Mouse (Mus musculus) heart, embryonic 10.5 days (tissue): ENCODE results near the gene Dhrs7. TPM values are rescaled to one million over a fixed set of nuclear protein-coding genes. Genes with fewer than 3 reads are reported as not detected.

Source experiments
- DNase-seq: peaks from one replicate; pipeline ENCODE4 v3.0.0-alpha.2; 2017; ENCODE audit warnings: low spot score
- H3K27ac ChIP-seq: fragments of 300-500 bp; sonication (generic); 2 replicates; pipeline ENCODE4 v1.5.1; 2016; ENCODE audit warnings: mild to moderate bottlenecking
- H3K27me3 ChIP-seq: fragments of 300-500 bp; sonication (generic); 2 replicates; pipeline ENCODE4 v1.6.1; 2016; ENCODE audit warnings: mild to moderate bottlenecking; ENCODE audit not compliant: poor library complexity, insufficient read depth, severe bottlenecking
- H3K36me3 ChIP-seq: fragments of 300-500 bp; sonication (generic); 2 replicates; pipeline ENCODE4 v1.6.1; 2016; ENCODE audit warnings: mild to moderate bottlenecking, moderate library complexity
- H3K4me1 ChIP-seq: fragments of 300-500 bp; sonication (generic); 2 replicates; pipeline ENCODE4 v1.6.1; 2016; ENCODE audit warnings: mild to moderate bottlenecking
- H3K4me3 ChIP-seq: fragments of 300-500 bp; sonication (generic); 2 replicates; pipeline ENCODE4 v1.5.1; 2016; ENCODE audit warnings: mild to moderate bottlenecking, moderate library complexity
- H3K9me3 ChIP-seq: fragments of 300-500 bp; sonication (generic); 2 replicates; pipeline ENCODE4 v1.6.1; 2016; ENCODE audit warnings: mild to moderate bottlenecking, moderate library complexity
- WGBS: fragments of 180-500 bp; shearing (Covaris S2); methylation state at CpG from one replicate; pipeline ENCODE4 v1.1.7; 2016; 5-methylcytosine and 5-hydroxymethylcytosine counted together
- polyA plus RNA-seq: library from polyadenylated mRNA; unstranded; fragments of >200 nt; fragmentation: Nextera tagmentation; extraction: Ambion mirVana; gene quantifications from 2 replicates; pipeline ENCODE4 v1.2.1, GENCODE M21; 2016

The Dhrs7 gene
- polyA plus RNA-seq, 1 experiment from 2014 or later, result 22.1 TPM

DNA sequence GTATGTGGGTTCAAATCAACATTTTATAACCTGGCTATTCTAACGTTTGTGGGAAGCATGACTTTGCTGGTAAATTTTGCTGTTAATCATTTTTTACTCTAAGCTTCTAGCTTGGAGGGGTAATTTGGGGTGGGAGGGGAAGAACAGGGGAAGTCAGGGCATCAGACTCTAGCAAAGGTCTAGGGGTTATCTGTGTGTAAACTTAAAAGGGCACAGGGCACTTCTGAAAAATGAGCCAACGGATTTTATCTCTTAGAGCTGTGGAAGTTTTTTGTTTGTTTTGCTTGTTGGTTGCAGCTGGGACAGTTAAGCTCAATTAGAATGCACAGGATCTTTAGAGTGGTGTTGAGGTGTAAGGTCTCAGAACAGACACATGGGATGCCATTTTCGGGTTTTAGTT, 26.7 kb downstream of the Dhrs7 start:
- WGBS, result 72% methylated on average over 3 of the region's 3 CpGs
- H3K4me3 ChIP-seq, result no peak overlapping the region
- no peak for DNase-seq
- H3K9me3 ChIP-seq, result no peaks in the 10 kb centered on the region
- no peaks in the 10 kb centered on the region for H3K4me1 ChIP-seq
- H3K27me3 ChIP-seq, result no peaks in the 10 kb centered on the region
- H3K27ac ChIP-seq, result no peak overlapping the region
- no peaks in the 10 kb centered on the region for H3K36me3 ChIP-seq

DNA sequence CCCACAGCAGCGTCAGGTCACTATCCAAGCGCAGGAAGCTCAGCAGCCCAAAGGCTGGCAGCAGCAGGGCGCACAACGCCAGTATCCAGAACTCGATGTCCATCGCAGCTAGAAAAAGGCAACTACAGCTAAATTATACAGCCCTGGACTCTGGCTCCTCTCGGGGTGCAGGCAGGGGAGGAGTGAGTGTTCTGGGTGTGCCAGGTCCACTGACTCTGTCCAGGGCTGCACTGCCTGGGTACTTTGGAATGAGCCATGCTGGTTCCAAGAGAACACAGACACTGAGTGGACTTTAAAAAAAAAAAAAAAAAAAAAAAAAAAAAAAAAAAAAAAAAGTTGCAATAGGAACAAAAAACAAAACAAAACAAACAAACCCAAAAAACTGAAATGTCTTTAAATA, 36.0 kb downstream of the Dhrs7 start:
- H3K27me3 ChIP-seq, result no peaks in the 10 kb centered on the region

DNA sequence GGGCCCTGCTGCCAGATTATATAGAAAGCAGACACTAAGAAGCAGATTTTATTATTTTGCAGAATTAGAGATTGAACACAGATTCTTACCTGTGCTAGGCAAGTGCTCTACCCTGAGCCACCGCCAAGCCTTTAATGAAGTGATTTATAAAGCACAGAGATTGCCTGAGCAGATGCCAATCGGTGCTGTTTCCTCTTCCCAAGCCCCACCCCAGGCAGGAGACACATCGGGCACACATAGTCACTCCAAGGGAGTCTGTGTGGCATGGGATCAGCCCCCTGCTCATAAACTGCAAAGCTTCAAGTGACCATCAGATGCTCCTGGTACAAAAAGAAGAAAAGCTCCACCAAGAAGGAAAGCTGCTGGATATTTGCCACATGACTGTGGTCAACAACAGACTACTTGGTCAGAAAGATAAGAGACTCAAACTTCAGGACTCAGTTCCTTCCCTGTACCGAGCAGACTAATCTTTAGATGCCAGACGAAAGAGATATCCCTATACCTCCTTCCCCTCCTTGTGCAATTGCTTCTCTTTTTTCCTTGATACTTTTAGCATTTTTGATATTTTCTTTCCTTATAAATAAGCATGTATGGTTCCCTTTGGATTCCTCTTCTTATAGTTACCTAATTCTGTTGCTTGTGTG, 41.7 kb downstream of the Dhrs7 start:
- no peak overlapping the region for H3K27ac ChIP-seq
- 60% methylated on average over 5 of the region's 5 CpGs for WGBS
- H3K9me3 ChIP-seq, result no peaks in the 10 kb centered on the region
- DNase-seq, result no peak
- no peaks in the 10 kb centered on the region for H3K4me1 ChIP-seq
- no peaks in the 10 kb centered on the region for H3K27me3 ChIP-seq
- no peaks in the 10 kb centered on the region for H3K36me3 ChIP-seq
- H3K4me3 ChIP-seq, result no peak overlapping the region

More for the DNA sequence above, 36.0 kb downstream of the Dhrs7 start:
- Histone ChIP-seq H3K9me3 (no peaks in the 10 kb centered on the region), H3K27ac (no peak overlapping the region), H3K4me3 (no peak overlapping the region), H3K36me3 (no peaks in the 10 kb centered on the region), H3K4me1 (no peaks in the 10 kb centered on the region)
- 91% methylated on average over 7 of the region's 7 CpGs for WGBS
- DNase-seq, result no peak

DNA sequence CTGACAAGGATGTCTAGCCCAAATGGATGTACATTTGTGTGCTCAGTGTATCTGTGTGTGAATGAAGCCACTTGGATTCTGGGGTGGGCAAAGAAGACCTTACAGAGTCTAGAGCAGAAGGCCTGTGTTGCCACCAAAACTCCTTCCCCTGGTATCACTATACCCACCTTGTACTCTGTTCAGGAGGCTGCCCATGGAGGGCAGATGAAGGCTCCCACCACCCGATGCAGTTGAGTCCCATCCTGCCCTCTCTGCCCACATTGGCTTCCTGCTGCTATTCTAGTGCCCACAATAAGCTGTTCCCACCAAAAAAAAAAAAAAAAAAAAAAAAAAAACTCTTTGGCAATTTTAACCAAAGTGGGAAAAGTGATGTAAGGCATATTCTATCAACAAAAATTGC, 43.3 kb downstream of the Dhrs7 start:
- Histone ChIP-seq H3K27ac (no peak overlapping the region), H3K36me3 (no peaks in the 10 kb centered on the region), H3K9me3 (no peaks in the 10 kb centered on the region), H3K27me3 (no peaks in the 10 kb centered on the region), H3K4me3 (no peak overlapping the region), H3K4me1 (no peaks in the 10 kb centered on the region)
- WGBS, result 94% methylated on average over 1 of the region's 1 CpGs
- DNase-seq, result no peak

DNA sequence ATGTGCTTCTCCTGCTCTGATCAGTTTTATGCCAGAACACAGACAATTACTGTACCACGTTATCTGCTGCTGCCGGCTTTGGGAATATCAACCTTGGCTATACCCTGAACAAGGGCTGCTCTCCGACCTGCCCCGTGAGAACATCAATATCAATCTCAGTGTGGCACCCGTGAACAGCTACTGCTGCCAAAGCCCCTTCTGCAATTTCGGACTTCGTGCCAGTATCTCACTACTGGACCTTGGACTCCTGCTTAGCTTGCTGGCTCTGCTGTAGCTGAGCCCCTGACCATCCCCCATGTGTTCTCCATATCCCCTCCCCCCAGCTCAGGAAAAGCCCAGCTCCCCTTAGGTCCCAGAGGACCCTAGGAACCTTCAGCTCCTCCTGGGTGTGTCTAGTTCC, 43.9 kb downstream of the Dhrs7 start:
- 89% methylated on average over 7 of the region's 7 CpGs for WGBS
- no peaks in the 10 kb centered on the region for H3K4me1 ChIP-seq
- no peaks in the 10 kb centered on the region for H3K27me3 ChIP-seq
- no peak overlapping the region for H3K27ac ChIP-seq
- H3K36me3 ChIP-seq, result no peaks in the 10 kb centered on the region
- no peak overlapping the region for H3K4me3 ChIP-seq
- DNase-seq, result no peak
- H3K9me3 ChIP-seq, result no peaks in the 10 kb centered on the region

DNA sequence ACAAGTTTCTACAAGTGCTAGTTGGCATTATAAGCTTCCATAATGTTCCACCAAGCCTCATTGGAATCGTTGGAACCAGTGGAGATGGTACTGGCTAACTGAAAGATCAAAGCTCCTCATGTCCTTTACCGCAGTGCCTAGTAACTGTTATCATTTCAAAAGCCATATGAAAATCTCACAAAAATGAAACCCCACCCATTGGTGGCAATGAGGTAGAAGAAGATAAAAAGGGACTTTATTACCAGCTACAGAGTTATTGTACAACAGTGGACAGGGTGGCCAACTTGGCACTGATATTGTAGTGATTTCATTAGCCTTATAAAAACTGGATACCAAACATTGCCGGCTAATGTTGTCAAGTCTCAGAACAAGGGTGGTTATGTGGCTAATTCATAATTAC, 52.7 kb downstream of the Dhrs7 start:
- no peaks in the 10 kb centered on the region for H3K4me1 ChIP-seq
- DNase-seq, result no peak
- no peaks in the 10 kb centered on the region for H3K36me3 ChIP-seq
- H3K9me3 ChIP-seq, result no peaks in the 10 kb centered on the region
- H3K4me3 ChIP-seq, result no peak overlapping the region
- WGBS, result 88% methylated on average over 3 of the region's 3 CpGs
- no peaks in the 10 kb centered on the region for H3K27me3 ChIP-seq
- H3K27ac ChIP-seq, result no peak overlapping the region

Other genes starting within 250 kb of the Dhrs7 start
- gene Lrrc9, start 223.0 kb downstream of the Dhrs7 start, polyA plus RNA-seq, result 1.2 and 1.4 TPM in 2 replicates
- gene Pcnx4, start 128.5 kb downstream of the Dhrs7 start, polyA plus RNA-seq, result 9.3 and 11.6 TPM in 2 replicates
- gene Gm4756, start 15.2 kb downstream of the Dhrs7 start, polyA plus RNA-seq, result not detected in 2 replicates
- gene Ppm1a, start 92.5 kb upstream of the Dhrs7 start, polyA plus RNA-seq, result 36.0 and 49.3 TPM in 2 replicates